Mouse (Mus musculus) retina, adult 2 months (tissue): ENCODE results near the gene Bsnd.

ENCODE experiments used
- DNase-seq: peaks from one replicate; pipeline ENCODE4 v3.0.0-alpha.2; 2012; ENCODE audit warnings: low read depth, low spot score

The Bsnd gene

DNA sequence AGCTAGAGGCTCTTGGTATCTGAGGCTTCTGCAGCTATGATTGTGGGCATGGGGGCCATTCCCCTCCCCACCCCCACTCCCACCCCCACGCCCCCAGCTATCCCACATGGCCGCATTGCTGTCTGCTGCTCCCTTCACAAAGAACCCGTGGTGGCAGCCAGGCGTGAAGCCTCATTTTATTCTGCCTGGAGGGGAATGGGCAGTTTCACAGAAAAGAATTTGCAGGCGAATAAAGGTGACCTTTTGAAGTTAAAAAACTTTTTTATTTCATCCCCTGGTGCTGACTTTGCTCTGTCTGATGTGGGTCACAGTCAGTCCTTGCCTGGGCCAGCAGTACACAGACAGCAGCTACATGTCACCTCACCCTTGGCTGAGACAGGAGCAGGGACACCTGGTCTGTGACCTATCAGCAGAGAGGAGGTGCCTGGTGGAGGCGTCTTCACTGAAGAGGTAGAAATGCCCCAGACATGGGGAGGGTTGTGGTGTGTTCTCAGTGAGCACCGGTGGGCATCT is 8.8 kb downstream of the Bsnd start:
- DNase-seq, result no peak

DNA sequence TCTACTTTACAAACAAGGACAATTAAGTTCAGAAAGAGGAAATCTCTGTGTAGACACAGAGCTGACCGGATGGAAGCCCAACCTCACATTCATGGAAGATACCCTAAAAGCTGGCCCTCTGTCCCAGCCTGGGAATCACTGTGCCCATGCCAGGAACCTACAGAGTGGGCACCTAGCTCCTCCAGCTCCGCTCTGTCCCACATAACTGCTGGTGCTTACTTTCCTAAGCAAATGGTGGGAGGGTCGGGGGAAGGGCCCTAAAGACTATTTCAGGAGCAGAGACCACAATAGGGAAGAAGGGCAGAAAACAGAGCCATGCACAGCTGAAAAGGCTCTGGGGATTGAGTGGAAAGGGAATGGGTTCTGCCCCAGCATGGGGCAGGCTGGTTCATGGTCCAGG is 11.5 kb downstream of the Bsnd start:
- DNase-seq, result no peak

DNA sequence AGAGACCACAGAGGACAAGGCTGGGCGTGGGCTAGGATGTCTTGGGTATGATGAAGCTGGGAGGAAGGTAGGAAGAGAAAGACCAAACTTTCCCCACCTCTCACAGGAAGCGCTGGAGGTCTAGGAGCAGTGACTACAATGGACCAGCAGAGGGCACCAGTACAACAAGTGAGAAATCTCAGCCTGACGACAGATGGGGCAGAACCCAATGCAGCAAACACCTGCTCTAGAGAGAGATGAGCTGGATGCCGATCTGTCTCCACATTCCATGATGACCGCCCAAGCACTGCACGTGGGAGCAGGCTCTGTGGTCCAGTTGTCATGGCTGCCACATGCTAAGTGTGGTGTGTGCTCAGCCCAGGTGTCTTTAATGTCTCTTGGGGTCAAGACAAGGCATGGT is 17.8 kb downstream of the Bsnd start:
- DNase-seq, result peak; percentile 66

DNA sequence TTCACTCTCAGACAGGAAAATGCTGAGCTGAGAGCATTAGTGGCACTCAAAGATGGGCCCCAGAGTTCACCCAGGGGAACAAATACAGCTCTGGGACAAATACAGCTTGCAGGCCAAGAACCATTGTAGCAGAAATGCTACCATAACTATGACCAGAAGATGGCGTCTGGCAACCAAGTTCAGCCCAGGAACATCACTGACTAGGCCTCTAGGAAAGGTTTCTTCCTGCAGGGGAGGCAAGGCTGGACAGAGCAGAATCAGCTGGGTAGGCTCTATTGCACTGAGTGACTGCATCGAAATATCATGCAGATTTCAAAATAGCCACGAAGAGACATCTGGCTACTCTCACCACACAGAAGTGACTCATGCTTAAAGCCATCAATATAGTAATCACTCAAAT is 19.7 kb downstream of the Bsnd start:
- peak; percentile 39 for DNase-seq

DNA sequence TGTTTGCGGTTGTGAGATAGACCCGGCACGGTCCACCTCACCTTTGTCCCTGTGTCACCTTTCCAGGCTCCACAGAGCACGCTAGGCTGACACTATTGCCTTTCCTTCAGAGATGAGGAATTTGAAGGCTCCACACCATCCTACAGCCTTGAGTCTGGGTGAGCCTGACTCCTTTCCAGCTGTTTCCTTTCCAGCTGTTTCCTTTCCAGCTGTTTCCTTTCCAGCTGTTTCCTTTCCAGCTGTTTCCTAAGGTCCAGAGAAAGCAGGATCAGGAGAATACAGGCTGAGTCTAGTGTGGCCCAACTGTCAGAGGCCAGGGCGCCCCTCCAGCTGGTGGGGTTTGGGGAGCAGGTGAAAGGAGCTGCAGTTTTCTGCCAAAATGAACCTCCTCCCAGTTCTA is 21.2 kb downstream of the Bsnd start:
- no peak for DNase-seq

DNA sequence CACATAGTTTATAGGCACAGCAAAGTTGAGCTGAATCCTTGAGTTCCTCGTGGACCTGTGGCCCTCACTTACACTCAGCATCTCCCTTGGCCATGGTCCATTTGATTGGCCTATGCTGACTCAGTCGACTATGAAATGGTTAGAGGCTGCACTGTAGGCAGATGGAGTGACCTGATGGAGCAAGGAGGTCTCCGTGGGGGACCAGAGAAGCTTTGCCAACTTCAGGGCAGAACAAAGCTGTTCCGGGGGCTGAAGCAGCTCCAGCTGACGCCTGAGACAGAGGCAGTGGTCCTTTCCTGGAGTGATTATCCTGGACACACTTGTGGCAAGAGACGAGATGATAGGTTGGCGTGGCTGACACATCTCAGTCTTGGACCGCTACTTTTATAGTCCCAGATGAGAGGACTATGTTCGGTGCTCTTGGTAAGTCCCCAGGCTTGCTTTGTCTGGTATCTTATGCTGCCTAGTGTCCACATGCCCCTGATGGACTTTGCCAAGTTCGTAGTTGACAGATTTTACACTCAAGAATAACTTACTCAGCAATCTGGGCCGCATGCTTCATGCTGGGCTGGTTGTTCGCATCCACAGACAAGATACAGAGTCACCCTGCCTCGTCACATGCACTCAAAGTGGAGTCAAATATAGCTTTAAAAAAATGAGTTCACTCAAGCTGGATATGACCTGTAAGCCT is 24.5 kb downstream of the Bsnd start:
- no peak for DNase-seq

DNA sequence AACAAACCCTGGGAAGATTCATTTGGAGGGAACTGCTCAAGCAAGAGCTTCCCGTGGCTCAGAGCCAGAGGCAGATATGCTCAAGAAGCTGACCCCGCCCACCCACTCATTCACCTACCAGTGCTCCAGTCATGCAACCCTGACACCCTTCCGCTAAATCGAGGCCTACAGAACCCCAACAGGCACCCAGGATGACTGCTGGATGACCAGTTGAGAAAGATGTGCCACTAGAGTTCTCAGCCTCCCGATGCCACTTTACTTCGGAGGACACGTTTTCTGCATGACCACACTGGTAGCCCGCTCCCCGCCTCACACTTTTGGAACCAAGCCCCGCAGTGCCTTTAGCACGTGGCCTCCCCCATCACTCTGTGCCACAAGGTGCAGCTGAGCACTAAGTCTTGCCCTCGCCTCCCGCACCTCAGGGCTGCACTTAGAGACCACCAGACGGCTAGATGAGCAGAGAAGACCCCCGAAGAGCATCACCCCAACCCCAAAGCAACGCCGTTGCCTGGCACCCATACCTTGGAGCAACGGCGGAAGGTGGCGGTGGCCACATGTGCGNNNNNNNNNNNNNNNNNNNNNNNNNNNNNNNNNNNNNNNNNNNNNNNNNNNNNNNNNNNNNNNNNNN is 28.8 kb downstream of the Bsnd start:
- DNase-seq, result no peak

DNA sequence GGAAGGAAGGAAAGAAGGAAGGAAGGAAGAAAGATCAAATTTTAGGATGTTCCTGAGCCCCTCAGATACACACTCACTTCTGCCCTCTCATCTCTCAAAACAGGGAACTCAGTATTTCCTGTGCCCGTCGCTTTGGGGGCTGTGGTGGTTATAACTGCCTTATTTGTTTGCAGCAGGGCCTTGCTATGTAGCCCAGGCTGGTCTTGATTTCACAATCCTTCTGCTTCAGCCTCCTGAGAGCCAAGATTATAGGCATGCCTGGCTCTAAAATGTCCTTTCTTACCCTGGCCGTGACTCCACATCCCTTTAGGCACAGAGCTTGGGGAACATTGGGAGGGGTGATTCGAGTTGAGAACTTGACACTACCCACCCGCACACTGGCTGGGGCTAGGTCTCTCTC is 29.6 kb downstream of the Bsnd start:
- no peak for DNase-seq

DNA sequence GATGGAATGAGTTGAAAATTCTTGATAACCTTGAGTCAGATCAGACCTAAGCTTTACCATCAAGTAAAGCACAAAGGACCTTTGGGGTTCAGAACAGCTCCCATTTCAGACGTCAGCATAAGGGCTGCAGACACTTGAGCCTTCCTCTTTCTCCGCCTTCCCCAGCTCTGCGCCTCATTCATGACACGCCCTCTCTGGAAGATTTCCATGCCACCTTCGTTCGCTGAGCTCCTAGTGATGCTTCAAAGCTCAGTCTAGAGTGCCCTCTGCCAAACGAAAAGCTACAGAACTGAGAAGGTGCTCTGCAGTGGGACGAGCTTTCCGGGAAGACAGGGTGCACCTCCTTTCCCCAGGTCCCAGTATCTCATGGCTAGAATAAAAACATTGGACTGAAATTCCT is 30.1 kb downstream of the Bsnd start:
- no peak for DNase-seq

DNA sequence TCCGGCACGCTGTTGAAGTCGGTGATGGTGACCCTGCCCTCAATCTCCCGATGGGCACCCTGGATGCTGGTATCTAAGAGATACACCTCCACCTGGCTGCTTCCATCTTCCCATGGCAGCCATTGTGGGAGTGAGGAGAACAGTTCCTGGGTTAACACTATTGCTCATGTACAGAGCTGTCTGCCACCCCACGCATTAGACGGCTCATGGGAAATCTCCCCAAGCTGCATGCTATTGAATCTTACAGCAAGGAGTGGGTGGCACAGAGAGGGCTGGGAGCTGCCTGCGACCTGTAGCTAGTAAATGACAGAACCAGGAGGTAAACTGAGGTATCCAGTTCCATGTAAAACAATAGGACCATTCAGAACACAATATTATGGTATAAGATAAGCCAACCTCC is 37.5 kb downstream of the Bsnd start:
- no peak for DNase-seq

DNA sequence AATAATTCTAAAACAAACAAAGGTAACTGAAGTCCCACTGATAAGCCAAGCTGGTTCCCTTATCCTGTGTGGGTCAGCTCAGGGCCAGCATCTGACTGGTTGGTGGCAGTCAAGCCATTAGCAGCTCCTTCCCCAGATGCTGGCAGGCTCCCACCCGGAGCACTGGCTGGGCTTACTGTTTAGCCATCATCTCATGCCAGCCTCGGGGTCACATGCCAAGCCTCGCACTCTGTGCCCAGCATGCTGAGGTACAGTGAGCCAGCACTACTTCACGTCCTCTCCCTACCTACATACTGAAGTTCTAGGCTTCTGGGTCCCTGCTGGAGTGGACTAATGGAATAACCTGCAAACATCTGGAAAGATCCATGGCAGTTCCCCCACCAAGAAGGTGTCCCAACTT is 38.6 kb downstream of the Bsnd start:
- DNase-seq, result no peak

DNA sequence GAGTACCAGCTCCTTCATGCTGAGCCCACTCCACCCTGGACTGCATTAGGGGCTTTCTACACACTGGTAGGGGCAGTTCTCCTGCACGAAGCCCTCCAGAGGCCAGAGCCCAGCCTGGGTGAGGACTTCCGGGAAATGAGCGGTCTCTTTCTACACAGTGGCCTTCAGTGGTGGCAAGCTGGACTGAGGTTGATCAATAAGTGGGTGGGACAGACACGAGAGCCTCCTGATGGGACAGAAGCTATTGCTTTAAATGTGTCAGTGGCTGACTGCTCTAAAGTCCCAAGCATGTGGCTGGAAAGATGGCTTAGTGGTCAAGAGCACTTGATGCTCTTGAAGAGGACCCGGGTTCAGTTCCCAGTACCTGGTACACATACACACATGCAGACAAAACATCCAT is 39.0 kb downstream of the Bsnd start:
- DNase-seq, result no peak

DNA sequence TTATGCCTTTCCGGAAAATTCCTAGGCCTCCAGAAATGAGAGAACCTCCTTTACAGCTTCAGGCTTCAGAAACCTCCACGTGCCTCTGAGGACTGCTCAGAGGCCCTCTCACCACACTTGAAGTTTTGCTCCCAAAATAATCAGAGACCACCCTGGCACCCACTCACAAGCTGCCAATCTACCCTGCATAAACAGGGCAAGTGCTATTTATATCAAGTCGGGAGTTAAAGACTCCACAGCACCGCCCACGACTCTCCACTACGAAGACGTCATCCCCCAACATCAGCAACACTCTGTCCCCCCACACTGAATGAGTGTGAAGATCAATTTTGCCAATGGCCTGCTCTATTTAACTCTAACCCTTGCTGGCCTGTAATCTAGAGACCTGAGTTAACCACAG is 39.7 kb downstream of the Bsnd start:
- DNase-seq, result no peak

DNA sequence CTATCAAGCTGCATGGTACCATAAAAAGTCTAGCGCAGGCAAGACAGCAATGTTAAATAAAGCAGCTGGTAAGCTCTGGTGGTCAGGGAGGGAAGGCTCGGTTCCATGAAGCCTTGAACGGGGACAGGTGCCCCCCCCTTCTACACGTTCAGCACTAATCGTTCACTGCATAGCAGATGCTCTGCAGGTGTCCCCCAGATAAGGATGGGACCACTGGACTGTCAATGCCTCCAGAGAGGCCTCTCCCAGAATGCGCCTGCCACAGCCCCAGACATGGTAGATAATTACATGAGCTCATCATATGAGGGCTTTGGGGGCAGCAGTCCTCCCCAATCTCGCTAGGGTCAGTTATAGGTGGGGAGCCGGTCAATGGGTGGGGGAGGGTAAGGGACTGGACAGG is 42.8 kb downstream of the Bsnd start:
- DNase-seq, result no peak

DNA sequence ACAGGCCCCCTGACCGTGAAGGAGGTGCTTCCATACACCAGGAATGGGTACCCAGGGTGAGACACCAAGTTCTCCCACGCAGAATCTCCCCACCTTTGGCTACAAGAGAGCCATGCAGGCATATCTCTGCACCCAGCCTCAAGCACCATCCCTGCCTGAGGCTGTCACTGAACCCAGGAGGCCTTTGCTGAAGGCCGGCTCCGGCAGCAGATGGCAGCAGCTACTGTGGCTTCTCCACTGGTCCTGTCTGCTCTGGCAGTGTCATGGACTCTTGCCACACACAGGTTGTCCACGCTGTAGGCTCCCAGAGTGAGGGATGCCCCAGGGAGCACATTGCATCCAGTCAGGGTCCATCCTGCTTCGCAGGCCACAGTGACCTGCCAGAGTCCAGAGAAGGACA is 48.9 kb downstream of the Bsnd start:
- DNase-seq, result no peak

DNA sequence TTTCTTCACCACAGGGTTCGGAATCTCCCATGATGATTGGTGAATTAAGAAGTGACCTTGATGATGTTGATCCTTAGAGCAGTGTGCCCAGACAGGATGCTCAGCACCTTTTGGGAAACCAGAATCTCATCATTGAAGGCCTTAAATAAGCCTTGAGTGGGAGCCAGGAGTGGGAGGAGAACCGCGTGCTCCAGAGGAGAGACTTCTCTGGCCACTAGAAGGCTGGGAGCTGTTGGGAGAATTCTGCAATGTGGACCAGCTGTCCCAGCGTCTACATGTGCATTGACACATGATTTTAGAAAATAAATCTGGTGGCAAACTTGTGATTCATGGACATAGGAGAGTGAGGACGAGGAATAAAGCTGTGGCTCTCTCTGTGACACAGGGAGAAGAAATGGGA is 53.3 kb downstream of the Bsnd start:
- DNase-seq, result no peak

DNA sequence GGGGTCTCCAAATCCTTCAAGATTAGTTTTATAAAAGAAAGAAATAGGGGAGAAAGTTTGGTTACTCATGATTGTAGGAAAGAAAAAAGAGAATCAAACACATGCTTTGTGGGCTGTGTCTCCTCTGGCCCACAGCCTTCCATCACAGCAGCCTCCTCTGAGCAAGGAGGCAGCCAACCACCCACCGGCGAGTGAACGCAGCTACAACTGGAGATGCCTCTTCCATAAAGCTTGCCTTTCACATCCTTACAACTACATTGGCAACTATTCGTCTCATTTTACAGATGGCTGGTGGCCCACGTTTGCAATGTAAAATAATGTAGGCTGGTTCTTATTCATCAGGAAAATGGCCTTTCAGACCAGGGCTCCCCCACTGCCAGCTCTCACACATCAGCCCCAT is 54.9 kb downstream of the Bsnd start:
- DNase-seq, result no peak

DNA sequence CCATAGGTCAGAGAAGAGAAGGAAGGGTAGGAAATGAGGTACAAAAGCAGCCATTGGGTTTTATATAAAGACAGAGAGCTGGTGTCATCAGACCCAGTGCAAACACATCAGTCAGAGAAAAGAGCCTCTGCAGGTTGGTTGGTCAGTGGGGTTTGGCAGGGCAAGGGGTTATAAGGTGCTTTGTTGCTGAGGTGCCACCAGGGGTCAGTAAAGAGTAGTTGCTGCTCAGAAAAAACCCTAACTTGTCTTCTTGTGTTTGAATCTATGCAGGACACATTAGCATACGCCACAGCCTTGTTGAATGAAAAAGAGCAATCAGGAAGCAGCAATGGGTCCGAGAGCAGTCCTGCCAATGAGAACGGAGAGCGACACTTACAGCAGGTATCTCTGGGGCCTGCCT is 55.6 kb downstream of the Bsnd start:
- DNase-seq, result peak; percentile 25

DNA sequence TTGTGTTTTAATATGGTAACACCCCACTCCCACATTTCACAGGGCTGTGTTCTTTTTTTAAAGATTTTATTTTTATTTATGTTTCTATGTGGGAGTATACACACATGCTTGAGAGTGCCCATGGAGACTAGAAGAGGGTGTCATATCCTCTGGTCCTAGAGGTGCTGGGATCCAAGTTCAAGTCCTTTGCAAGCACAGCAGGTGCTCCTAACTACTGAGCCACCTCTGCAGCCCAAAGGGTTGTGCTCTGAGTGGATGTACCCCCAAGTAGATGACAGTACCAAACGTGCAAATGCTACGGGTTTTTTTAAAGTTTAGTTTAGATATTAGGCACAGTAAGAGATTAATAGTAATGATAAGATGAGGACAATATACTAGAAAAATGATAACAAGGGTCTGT is 56.7 kb downstream of the Bsnd start:
- no peak for DNase-seq
